Mouse (Mus musculus) brain, embryonic 14.5 days (tissue): ENCODE measurements at regions not wholly inside any gene's neighbourhood (a gene's known extent, or its start where the extent isn't known, plus 50 kb on each side); places are given as distances from the start of the nearest gene placed in this dataset.

Source experiments
- CTCF ChIP-seq: fragments of 200-500 bp; IDR thresholded peaks from 2 replicates; pipeline ENCODE4 v1.5.1; 2012; ENCODE audit warnings: inconsistent platforms, mild to moderate bottlenecking, moderate library complexity, borderline replicate concordance; ENCODE audit not compliant: insufficient read depth, insufficient read length; ENCODE audit errors: extremely low read depth
- POLR2A ChIP-seq: fragments of 200-500 bp; IDR thresholded peaks from 2 replicates; pipeline ENCODE4 v1.6.1; 2012; ENCODE audit warnings: mild to moderate bottlenecking, inconsistent platforms, borderline replicate concordance; ENCODE audit not compliant: poor library complexity, insufficient read depth, insufficient read length, severe bottlenecking; ENCODE audit errors: extremely low read depth

GRCm38 (mm10) chr15:5519997-5520396 is 276.0 kb upstream of the Ptger4 start:
- TF ChIP-seq POLR2A: no peak
- no peak for TF ChIP-seq CTCF
